Mouse (Mus musculus): Measurements from ENCODE around the gene Mast4.

GRCm38 (mm10) chr13:103131781-103132180, 202.5 kb downstream of the Mast4 start:
- TF ChIP-seq CTCF (IDR thresholded peaks at IDR 0.05; ENCODE audit: extremely low read depth, insufficient read depth, insufficient read length, insufficient replicate concordance) (no peak), POLR2A (IDR thresholded peaks at IDR 0.05; ENCODE audit: low read depth, low read length) (no peak)

All from spleen, adult 2 months (tissue).